Mouse (Mus musculus) kidney, adult 11 months (tissue): ENCODE results near the gene Lix1l.
"Not testable (repeated sequence)": the region's sequence is repeated elsewhere in the genome, so short reads cannot be mapped to it uniquely, and the experiment has no call there.

Experiments
- DNase-seq: peaks from one replicate; pipeline ENCODE4 v3.0.0; 2022

Lix1l gene

DNA sequence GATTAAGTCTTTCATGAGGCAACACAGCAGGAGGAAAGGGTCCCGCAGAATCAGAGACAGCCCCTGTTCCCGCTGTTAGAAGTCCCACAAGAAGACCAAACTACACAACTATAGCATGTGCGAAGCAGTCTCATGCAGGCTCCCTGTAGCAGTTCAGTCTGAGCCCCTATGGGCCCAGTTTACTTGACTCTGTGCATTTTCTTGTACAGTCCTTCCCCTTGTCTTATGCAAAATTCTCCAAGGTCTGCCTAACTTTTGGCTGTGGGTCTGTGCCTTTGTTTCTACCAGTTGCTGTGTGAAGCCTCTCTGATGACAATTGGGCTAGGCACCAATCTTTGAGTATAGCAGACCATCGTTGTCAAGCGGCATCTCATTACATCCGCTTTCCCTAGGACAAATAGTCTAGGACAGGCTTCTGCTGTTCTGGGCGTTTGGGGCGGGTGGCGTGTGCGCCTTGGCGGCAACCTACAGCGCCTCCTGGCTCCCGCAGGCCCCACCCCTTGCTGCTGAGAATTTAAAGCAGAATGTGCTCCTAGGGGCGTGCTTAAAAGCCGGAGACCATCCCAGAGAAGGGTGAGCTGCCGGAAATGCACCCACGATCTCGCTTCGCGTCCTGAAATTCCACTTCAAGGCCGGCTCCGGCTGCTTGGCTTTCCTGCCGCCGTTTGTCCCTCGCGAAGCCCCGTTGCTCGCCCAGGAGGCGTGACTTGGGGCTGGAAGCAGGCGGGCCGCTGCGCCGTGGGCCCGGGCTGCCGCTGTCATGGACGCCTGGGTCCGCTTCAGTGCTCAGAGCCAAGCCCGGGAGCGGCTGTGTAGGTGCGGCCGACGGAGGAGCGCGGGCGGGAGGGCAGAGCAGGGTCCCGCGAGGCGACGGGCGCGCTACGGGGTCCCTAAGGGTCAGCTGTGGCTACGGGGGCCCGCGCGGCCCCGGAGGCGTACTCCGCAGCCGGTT is 34.3 kb downstream of the Lix1l start, which contains the start of the genes Pex11b and Gm42957:
Pex11b (plus strand) TSS at position 449 of the 952 bp plus-strand sequence.
Gm42957 (plus strand) TSS at position 547 of the 952 bp plus-strand sequence.
- peak; percentile 87 for DNase-seq

DNA sequence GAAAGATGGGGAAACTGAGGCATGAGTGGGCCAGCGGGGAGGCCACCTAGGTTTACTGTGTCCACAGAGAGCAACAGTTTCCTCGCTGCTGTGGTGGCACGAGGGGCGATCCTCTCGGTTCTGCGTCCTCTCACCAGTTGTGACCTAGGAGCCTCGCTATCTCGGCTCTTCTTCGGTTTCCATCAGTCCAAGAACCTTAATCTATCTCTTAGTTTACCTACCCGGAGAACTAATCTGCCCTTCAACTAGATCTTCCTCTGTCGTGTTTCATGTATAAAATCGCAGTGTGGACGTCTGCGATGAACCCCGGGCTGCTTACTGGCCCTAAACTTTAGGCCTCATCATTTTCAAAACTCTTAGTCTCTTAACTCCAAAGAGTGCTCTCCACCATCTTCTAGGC is 35.0 kb downstream of the Lix1l start:
- DNase-seq, result no peak

DNA sequence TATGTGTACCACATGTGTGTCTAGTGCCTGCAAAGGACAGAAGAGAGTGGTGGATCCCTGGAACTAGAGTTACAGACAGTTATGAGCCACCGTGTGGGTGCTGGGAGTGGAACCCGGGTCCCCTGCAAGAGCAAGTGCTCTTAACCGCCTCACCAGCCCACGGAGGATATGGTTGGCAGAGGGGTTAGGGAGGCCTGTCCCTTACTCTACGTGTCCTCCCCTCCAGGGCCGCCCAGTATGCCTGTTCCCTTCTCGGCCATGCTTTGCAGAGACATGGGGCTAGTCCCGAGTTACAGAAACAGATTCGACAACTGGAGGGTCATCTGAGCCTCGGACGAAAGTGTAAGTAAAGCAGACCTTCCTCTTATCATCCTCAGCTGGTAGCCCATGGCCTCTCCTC is 35.5 kb downstream of the Lix1l start:
- no peak for DNase-seq

DNA sequence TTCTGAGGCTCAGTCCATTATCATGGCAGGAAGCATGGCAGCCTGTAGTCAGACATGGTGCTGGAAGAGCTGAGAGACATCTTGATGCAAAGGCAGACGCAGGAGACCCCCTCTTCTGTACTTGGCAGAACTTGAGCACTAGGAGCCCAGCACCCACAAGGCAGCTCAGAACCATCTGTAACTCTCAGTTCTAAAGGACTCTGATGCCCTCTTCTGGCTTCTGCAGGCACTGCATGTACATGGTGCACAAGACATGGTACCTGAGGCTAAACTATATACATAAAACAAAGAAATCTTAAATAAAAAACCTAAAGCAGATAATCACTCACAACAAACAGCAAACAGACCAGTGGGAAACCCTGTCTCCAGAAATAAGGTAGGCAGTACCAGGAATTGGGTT is 38.3 kb downstream of the Lix1l start:
- DNase-seq, result peak; percentile 43

DNA sequence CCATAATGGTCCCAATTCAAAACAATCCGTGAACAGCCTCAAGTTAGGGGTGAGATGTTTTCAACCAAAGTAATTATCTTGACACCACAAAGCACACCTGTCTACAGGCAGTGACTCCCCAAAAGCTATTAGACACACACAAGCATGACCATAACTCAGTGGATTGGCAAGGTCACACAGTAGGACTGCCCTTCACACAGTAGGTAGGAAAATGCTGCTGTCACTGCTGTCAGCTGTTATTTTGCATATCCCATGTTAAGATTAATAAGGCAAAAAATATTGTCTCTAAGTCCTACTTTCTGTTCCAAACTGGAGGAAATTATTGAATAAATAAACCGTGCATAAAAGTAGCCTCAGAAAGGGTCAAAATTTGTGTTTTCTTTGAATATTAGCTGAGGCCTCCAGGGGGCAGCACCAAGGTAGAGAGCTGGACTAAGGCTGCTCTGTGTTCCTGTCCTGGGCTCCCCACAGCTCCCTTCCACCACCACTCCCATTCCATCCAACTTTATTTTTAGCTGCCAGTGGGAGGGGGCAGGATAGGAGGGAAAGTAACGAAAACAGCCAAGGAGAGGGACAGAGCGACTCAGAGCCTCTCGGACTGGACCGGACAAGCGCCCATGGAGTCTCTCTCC is 44.2 kb downstream of the Lix1l start, which contains the start of gene Itga10:
Itga10 (plus strand) TSS at position 567 of the 632 bp plus-strand sequence.
- DNase-seq, result no peak

DNA sequence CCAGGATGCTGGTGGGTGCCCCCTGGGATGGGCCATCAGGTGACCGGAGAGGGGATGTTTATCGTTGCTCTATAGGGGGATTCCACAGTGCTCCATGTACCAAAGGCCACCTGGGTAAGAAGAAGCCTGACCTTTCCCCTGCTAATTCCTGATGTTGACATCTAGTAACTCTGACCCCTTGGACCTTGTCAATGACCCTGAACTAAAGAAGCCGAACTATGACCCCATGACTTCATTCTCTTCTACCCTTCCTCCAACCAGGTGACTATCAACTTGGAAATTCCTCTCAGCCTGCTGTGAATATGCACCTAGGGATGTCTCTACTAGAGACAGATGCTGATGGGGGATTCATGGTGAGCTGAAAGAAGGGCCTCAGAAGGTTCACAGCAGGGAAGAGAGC is 46.4 kb downstream of the Lix1l start:
- no peak for DNase-seq

DNA sequence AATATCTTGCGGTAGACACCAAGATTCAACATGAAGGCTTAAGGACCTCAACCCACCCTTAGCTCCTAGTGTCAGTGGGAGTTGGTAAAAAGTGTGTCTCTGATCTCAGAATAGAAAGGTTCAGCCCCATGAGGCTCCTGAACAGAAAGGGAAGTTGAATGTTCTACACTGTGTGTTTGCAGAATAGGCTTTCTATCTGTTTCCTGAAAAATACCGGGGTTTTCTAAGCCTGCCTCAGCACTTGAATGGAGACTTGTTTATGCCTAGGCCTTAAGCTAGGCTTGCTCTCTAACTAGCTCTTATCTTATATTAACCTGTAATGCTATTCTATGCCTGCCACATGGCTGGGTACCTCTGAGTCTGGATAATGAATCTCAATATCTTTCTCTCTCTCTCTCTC is 60.0 kb downstream of the Lix1l start:
- no peak for DNase-seq

DNA sequence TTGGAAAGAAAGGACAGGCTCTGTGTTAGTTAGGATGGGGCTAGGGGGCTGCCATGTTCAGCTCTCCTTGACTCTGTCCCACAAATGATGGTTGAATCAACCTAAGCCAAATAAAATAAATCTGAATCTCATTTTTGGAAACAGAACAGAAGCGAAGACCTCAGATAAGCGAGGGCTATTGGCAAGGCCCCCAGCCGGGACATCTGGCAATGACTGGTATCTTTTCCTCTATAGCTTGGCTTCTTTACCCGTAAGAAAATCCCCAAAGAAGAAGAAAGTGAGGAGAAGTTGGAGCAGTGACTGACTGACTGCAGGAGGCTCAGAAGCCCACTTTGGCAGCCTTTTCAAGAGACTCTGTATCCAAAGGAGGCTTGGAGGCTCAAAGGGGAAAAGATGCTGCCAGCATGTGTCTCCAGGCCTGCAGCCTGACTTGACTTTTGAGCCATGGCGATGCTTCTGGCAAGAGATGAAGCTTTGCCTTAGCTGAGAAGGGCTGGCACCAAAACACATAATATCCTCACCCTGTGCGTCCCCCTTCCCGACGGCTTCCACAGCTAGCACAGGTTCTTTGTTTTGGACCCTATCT is 61.9 kb downstream of the Lix1l start:
- no peak for DNase-seq

DNA sequence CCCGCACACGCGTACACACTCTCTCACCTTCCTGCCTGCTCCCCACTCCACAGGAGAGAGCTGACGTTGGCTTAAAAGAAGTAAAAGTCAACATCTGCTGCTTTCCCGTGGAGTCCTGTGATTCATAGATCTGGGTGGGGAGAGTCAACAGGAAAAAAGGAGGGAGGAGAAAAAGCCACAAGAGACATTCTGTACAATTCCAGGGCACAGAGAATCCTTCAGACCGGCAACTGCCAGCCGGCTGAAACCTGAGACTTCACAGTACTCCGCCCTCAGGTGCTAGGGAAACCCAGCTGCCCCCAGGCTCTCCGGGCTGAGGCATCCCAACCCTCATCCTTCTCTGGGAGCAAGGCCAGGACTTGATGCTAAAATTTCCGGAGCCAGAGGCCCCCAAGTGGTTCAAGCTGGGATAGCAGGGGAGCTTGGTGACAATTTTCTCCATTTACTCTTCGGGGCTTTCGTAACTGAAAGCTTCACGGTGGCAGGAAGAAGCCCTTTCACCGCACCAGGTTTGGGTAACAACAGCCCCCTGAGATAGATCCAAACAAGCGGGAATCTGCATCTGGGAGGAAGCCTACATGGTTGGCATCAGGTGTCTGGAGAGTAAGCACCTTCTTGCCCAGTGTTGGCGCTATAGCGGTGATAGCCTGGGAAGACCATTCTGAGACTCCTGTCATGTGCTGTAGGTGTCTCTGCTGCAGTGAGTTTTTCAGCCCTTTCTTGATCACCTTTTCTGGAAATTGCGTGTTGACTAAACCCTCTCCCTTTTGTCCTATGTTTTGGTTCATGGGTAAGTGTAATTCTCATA is 62.7 kb downstream of the Lix1l start:
- DNase-seq, result peak; percentile 61

DNA sequence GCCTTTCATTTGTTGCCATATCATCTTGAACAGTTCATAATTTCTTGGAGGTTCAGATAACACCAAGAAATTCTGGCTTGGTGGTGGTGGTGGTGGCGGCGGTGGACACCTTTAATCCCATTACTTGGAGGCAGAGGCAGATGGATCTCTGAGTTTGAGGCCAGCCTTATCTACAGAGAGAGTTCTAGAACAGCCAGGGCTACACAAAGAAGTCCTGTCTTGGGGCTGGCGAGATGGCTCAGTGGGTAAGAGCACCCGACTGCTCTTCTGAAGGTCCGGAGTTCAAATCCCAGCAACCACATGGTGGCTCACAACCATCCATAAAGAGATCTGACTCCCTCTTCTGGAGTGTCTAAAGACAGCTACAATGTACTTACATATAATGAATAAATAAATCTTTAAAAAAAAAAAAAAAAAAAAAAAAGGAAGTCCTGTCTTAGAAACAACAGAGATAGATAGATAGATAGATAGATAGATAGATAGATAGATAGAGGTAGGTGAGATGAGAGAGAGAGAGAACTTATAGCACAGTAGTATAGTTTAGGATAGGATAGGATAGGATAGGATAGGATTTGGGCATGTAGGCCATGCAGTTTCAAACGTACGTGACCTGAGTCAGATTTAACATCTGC is 64.9 kb downstream of the Lix1l start:
- DNase-seq, result not testable (repeated sequence)

DNA sequence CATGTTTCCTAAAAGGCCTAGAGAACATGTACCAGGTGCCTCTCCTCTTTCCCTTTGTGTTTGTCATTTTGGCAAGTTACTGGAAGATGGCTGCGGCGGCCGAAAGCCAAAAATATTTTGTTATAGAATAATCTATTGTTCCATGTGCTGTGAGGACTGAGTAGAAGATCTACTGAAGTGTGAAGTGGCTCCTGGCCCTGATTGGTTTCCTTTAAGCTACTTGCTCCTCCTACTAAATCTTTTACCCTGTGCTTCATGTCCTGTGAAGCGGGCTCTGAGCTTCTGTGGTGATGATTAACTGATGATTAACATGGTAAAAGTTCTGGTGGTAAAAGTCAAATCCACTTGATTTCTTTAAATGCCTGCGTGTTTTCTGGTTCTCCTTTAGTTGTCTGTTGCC is 66.0 kb downstream of the Lix1l start:
- DNase-seq, result peak; percentile 66

DNA sequence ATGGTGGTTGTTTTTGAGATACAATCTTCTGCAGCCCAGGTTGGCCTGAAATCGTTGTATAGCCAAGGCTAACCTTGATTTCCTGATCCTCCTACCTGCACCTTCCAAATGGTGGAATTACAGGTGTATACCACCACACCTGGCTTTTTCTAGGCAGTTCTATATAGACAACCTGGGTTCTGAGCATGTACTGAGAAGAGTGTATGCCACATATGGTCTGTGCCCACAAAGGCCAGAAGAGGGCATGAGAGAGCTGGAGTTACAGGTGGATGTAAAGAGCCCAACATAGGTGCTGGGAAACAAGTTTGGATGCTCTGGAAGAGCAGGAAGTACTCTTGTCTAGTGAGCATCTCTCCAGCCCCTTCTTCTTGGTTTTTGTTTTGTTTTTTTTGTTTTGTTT is 66.4 kb downstream of the Lix1l start:
- DNase-seq, result peak; percentile 14

DNA sequence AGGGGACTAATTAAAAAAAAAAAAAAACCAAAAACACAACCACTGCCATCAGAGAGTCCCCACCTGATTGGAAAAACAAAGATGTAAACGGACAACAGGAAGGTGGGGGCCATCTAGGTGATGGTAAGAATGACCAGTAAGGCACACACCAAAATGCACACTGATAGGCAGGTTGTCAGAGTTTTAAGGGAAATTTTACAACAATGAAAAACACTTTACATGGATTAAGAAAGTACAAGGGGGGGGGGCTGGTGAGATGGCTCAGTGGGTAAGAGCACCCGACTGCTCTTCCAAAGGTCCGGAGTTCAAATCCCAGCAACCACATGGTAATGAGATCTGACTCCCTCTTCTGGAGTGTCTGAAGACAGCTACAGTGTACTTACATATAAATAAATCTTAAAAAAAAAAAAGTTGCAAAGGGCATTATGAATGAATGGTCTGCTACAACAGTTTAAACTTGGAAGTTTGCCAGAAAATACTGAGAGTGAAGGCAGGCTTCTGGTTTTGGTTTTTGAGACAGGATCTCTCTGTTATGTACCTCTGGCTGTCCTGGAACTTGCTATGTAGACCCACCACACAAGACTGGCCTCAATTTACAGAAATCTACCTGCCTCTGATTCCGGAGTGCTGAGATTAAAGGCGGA is 67.6 kb downstream of the Lix1l start:
- DNase-seq, result no peak

DNA sequence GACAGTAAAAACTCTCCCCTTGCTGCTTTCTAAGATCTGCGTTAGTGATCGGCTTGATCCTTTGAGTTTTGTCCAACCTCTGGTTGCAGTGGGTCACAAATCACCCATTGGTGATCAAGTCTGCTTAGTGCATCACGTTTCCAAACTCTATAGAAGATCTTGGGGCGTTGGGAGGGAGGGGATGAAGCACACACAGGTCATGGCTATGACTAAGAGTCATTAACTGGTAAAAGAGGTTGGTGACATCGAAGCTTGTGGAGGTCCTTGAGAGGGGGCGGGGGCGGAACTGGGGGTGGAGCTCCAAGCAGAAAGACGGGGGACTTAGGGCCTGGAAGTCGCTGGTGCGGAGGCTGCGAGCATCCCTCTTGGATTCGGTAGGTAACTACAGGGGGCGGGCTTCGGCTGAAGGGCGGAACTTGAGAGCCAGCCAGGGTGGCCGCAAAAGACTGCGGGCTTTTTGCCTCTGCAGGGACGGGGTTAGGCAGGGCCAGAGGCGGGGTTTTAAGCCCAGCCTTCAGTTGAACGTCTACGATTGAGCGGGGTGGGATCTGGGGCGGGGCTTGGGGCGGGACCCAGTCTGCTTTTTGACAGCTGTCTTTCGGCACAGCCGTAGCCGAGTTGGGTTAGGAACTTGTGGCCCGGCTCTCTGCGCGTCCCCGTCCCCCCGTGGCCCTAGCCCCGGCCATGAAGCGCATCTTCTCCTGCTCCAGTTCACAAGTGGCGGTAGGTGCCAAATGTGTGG is 68.9 kb downstream of the Lix1l start, which contains the start of gene Ankrd35:
Ankrd35 (plus strand) TSS at position 405 of the 742 bp plus-strand sequence.
- peak; percentile 86 for DNase-seq

DNA sequence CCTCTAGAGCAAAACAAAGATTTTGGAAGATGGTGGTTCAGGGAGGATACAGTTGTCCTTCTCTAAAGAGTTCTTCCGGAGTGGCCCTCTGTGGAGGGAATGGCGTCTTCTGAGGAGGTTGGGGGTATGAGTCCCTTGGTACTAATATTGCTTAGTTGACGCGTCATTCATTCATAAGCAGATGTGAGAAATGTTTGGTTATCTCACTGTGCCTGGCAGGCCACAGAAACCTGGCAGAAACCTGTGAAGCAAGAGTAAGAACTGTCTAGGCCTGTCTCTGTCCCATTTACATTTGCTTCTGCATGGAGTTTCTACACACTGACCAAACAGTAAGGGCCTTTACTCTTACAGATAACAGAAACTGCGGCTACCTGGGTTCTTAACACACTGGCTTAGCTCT is 70.6 kb downstream of the Lix1l start:
- no peak for DNase-seq

DNA sequence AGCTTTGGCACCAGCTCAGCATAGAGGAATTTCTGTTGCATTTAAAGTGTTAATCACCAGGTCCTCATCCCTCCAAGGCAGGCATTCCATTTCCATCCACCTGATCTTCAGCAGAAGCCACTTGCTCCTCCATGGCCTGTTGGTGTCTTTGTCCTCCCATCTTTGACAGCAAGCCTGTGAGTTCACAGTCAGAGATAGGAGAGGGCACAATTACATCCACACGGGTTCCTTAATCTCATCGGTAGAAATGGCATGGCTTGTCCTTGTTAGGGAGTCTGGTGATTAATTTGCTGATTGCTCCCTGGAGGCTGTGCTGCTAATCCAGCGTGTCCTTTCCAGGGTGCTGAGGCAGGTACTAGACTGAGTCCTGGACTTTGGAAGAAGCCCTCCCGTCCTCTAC is 72.6 kb downstream of the Lix1l start:
- no peak for DNase-seq

DNA sequence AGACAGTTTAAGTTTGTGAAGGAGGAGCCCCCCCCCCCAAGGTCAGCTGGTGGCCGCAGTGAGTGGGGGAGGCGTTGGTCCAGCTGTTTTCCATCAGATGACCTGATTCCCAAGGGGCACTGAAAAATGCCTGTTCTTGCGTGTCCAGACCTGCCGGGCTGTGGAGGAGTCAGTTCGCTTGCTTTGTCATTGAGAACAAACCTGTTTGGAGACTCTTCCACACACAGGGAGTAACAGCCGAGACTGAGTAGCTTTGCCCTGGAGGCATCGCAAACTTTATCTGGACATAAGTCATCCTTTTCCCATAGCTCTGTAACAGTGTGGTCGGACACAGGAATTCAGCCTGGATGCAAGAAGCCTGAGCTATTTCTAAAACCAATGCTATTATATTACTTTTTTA is 73.5 kb downstream of the Lix1l start:
- DNase-seq, result no peak

DNA sequence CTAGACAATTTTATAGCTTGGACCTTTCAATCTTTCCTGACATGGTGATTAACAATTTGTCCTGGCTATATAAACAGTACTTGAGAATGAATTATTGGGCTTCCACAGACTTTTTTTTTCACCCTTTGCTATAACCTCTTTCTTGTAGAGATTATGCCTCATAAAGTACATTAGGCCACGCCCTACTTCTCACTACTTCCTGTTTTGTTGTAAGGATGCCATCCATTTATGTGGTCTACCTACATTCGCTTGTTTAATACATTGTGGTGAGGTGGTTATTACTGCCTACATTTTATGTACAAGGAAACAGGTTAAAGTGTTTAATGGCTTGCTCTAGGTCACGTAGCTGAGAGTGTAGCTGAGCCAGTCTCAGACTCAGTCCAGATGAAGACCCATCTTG is 74.2 kb downstream of the Lix1l start:
- no peak for DNase-seq

DNA sequence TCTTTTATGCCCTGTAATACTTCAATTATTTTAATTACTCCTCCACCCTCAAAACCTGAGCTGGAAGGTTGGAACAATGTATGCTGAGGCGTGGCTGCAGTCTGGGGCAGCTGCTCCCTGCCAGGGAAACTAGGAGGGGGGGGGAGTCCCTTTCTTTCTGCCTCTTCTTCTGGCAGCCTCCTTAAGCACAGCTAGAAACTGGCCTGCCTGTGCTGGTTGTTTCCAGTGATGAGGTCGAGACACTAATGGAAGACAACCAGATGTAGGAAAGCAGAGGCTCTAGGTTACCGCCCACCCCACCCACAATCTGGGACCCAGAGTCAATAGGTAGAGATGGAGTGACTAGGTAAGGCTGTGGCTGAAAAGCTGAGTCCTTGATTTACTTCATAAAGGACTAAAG is 74.7 kb downstream of the Lix1l start:
- no peak for DNase-seq
